Mouse (Mus musculus) limb, embryonic 10.5 days (tissue): ENCODE measurements around the gene H2-M10.6. TPM values are rescaled to one million over a fixed set of nuclear protein-coding genes. Genes with fewer than 3 reads are reported as not detected.
A peak's percentile ranks its signal among the peaks of the same experiment; 100 is the strongest.
"Not testable (repeated sequence)": the region's sequence is repeated elsewhere in the genome, so short reads cannot be mapped to it uniquely, and the experiment has no call there.

Source experiments
- DNase-seq: peaks from one replicate; pipeline ENCODE4 v3.0.0-alpha.2; 2017; ENCODE audit warnings: low spot score
- H3K27ac ChIP-seq: fragments of 300-500 bp; sonication (generic); 2 replicates; pipeline ENCODE4 v1.5.1; 2016; ENCODE audit warnings: mild to moderate bottlenecking
- H3K27me3 ChIP-seq: fragments of 300-500 bp; sonication (generic); 2 replicates; pipeline ENCODE4 v1.6.1; 2016; ENCODE audit warnings: low read depth, mild to moderate bottlenecking; ENCODE audit not compliant: poor library complexity, severe bottlenecking
- H3K36me3 ChIP-seq: fragments of 300-500 bp; sonication (generic); 2 replicates; pipeline ENCODE4 v1.6.1; 2016; ENCODE audit warnings: mild to moderate bottlenecking, moderate library complexity
- H3K4me1 ChIP-seq: fragments of 300-500 bp; sonication (generic); 2 replicates; pipeline ENCODE4 v1.6.1; 2016
- H3K4me3 ChIP-seq: fragments of 300-500 bp; sonication (generic); 2 replicates; pipeline ENCODE4 v1.5.1; 2016; ENCODE audit warnings: mild to moderate bottlenecking, moderate library complexity
- H3K9me3 ChIP-seq: fragments of 300-500 bp; sonication (generic); replicated peaks from 2 replicates; pipeline ENCODE4 v1.6.1; 2016; ENCODE audit warnings: mild to moderate bottlenecking
- WGBS: fragments of 180-500 bp; shearing (Covaris S2); methylation state at CpG from one replicate; pipeline ENCODE4 v1.1.7; 2016; 5-methylcytosine and 5-hydroxymethylcytosine counted together
- polyA plus RNA-seq: library from polyadenylated mRNA; unstranded; fragments of >200 nt; fragmentation: Nextera tagmentation; extraction: Ambion mirVana; gene quantifications from 2 replicates; pipeline ENCODE4 v1.2.1, GENCODE M21; 2016

H2-M10.6 gene
- polyA plus RNA-seq, result not detected in 2 replicates

- no peaks in the 10 kb centered on the region for H3K36me3 ChIP-seq
- H3K9me3 ChIP-seq, result no peaks in the 10 kb centered on the region
- DNase-seq, result no peak
- H3K4me3 ChIP-seq, result no peak within 1 kb of the TSS
- no peaks in the 10 kb centered on the region for H3K27me3 ChIP-seq
- H3K4me1 ChIP-seq, result no peaks in the 10 kb centered on the region
- H3K27ac ChIP-seq, result no peak within 1 kb of the TSS
These were observed at the start of gene H2-M10.6 for GRCm38 (mm10) chr17:36811871-36812270. Gene H2-M10.6, plus strand, starts transcription at chr17:36812171.

GRCm38 (mm10) chr17:36763816-36764215 lies 48.2 kb upstream of the H2-M10.6 start:
- 60% methylated on average over 2 of the region's 2 CpGs for WGBS
- no peaks in the 10 kb centered on the region for H3K36me3 ChIP-seq
- no peak overlapping the region for H3K27ac ChIP-seq
- H3K4me3 ChIP-seq, result no peak overlapping the region
- no peaks in the 10 kb centered on the region for H3K27me3 ChIP-seq
- H3K4me1 ChIP-seq, result no peaks in the 10 kb centered on the region
- H3K9me3 ChIP-seq, result no peaks in the 10 kb centered on the region
- no peak for DNase-seq

- WGBS, result 36% methylated on average over 2 of the region's 2 CpGs
- H3K4me1 ChIP-seq, H3K36me3 ChIP-seq, H3K4me3 ChIP-seq, DNase-seq, H3K9me3 ChIP-seq, H3K27ac ChIP-seq, H3K27me3 ChIP-seq: not testable (repeated sequence)
These were observed 47.7 kb upstream of the H2-M10.6 start for GRCm38 (mm10) chr17:36764244-36764643.

- H3K27ac ChIP-seq, H3K4me3 ChIP-seq, H3K36me3 ChIP-seq, H3K9me3 ChIP-seq, DNase-seq, H3K4me1 ChIP-seq, H3K27me3 ChIP-seq: not testable (repeated sequence)
- whole genome bisulfite sequencing, result 79% methylated on average over 2 of the region's 2 CpGs
These were observed 46.6 kb upstream of the H2-M10.6 start for GRCm38 (mm10) chr17:36765403-36765802.

GRCm38 (mm10) chr17:36772610-36773009 lies 39.4 kb upstream of the H2-M10.6 start, which contains the start of gene H2-M10.5:
Gene H2-M10.5, plus strand, starts transcription at chr17:36772910.
- not testable (repeated sequence) for H3K27ac ChIP-seq, H3K4me3 ChIP-seq, DNase-seq, H3K4me1 ChIP-seq, H3K27me3 ChIP-seq, H3K36me3 ChIP-seq, H3K9me3 ChIP-seq
- WGBS, result 87% methylated on average over 2 of the region's 2 CpGs

- Histone ChIP-seq H3K4me1 (no peaks in the 10 kb centered on the region), H3K4me3 (no peak overlapping the region), H3K27me3 (no peaks in the 10 kb centered on the region), H3K36me3 (no peaks in the 10 kb centered on the region), H3K27ac (no peak overlapping the region), H3K9me3 (no peaks in the 10 kb centered on the region)
- WGBS, result 75% methylated on average over 3 of the region's 3 CpGs
- DNase-seq, result no peak
These were observed 30.4 kb upstream of the H2-M10.6 start for GRCm38 (mm10) chr17:36781533-36781932.

- not testable (repeated sequence) for H3K27ac ChIP-seq, H3K4me1 ChIP-seq, H3K4me3 ChIP-seq, H3K9me3 ChIP-seq, H3K36me3 ChIP-seq, DNase-seq, H3K27me3 ChIP-seq
- WGBS, result 33% methylated on average over 1 of the region's 1 CpGs
These were observed 25.5 kb upstream of the H2-M10.6 start for GRCm38 (mm10) chr17:36786483-36786886.

GRCm38 (mm10) chr17:36788351-36788750 lies 23.6 kb upstream of the H2-M10.6 start:
- WGBS, result 70% methylated on average over 2 of the region's 2 CpGs
- no peak overlapping the region for H3K27ac ChIP-seq

GRCm38 (mm10) chr17:36788801-36789200 lies 23.2 kb upstream of the H2-M10.6 start:
- peak; percentile 59 for DNase-seq
- H3K27me3 ChIP-seq, H3K4me1 ChIP-seq, H3K9me3 ChIP-seq, H3K27ac ChIP-seq, H3K36me3 ChIP-seq, H3K4me3 ChIP-seq: not testable (repeated sequence)

More at GRCm38 (mm10) chr17:36788351-36788750, 23.6 kb upstream of the H2-M10.6 start:
- H3K4me1 ChIP-seq, result no peaks in the 10 kb centered on the region
- no peaks in the 10 kb centered on the region for H3K36me3 ChIP-seq
- H3K9me3 ChIP-seq, result no peaks in the 10 kb centered on the region
- no peaks in the 10 kb centered on the region for H3K27me3 ChIP-seq
- no peak for DNase-seq
- no peak overlapping the region for H3K4me3 ChIP-seq

- DNase-seq, result no peak
- H3K9me3 ChIP-seq, result no peaks in the 10 kb centered on the region
- no peaks in the 10 kb centered on the region for H3K36me3 ChIP-seq
- no peaks in the 10 kb centered on the region for H3K4me1 ChIP-seq
- WGBS, result 92% methylated on average over 10 of the region's 10 CpGs
- H3K4me3 ChIP-seq, result no peak overlapping the region
- no peaks in the 10 kb centered on the region for H3K27me3 ChIP-seq
- no peak overlapping the region for H3K27ac ChIP-seq
These were observed 12.5 kb upstream of the H2-M10.6 start for GRCm38 (mm10) chr17:36799493-36799892.

- not testable (repeated sequence) for H3K4me1 ChIP-seq, H3K4me3 ChIP-seq, H3K27me3 ChIP-seq, H3K27ac ChIP-seq, H3K36me3 ChIP-seq, H3K9me3 ChIP-seq, DNase-seq
- 71% methylated on average over 4 of the region's 4 CpGs for WGBS
These were observed 12.0 kb upstream of the H2-M10.6 start for GRCm38 (mm10) chr17:36799921-36800462.

- Histone ChIP-seq H3K27ac (no peak overlapping the region), H3K4me1 (no peaks in the 10 kb centered on the region), H3K36me3 (no peaks in the 10 kb centered on the region), H3K4me3 (no peak overlapping the region), H3K27me3 (no peaks in the 10 kb centered on the region), H3K9me3 (no peaks in the 10 kb centered on the region)
- peak; percentile 43 for DNase-seq
These were observed 12.0 kb downstream of the H2-M10.6 start for GRCm38 (mm10) chr17:36824005-36824404.

- H3K27me3 ChIP-seq, result no peaks in the 10 kb centered on the region
- WGBS, result 27% methylated on average over 4 of the region's 4 CpGs
- no peaks in the 10 kb centered on the region for H3K36me3 ChIP-seq
- no peaks in the 10 kb centered on the region for H3K9me3 ChIP-seq
- no peaks in the 10 kb centered on the region for H3K4me1 ChIP-seq
- no peak overlapping the region for H3K27ac ChIP-seq
- no peak overlapping the region for H3K4me3 ChIP-seq
- no peak for DNase-seq
These were observed 13.6 kb downstream of the H2-M10.6 start for GRCm38 (mm10) chr17:36825525-36825924.

GRCm38 (mm10) chr17:36826002-36826401 lies 14.0 kb downstream of the H2-M10.6 start:
- 13% methylated on average over 5 of the region's 5 CpGs for WGBS
- H3K4me3 ChIP-seq, H3K36me3 ChIP-seq, H3K27ac ChIP-seq, H3K9me3 ChIP-seq, H3K4me1 ChIP-seq, H3K27me3 ChIP-seq: not testable (repeated sequence)
- DNase-seq, result peak; percentile 61
